Mouse (Mus musculus) cortical plate, adult 2 months (tissue): ENCODE measurements around the gene Cbx1. TPM values are rescaled to one million over a fixed set of nuclear protein-coding genes. Genes with fewer than 3 reads are reported as not detected.
A peak's percentile ranks its signal among the peaks of the same experiment; 100 is the strongest.

Experiments
- H3K27ac ChIP-seq: fragments of 200-500 bp; 2 replicates; pipeline ENCODE4 v1.5.1; 2012; ENCODE audit warnings: low read length, control low read depth, inconsistent platforms; ENCODE audit not compliant: insufficient read depth
- H3K4me1 ChIP-seq: fragments of 200-500 bp; 2 replicates; pipeline ENCODE4 v1.6.1; 2011; ENCODE audit warnings: low read length; ENCODE audit not compliant: control insufficient read depth, insufficient read depth
- H3K4me3 ChIP-seq: fragments of 200-500 bp; 2 replicates; pipeline ENCODE4 v1.5.1; 2011; ENCODE audit warnings: mild to moderate bottlenecking, low read length, control low read depth; ENCODE audit not compliant: insufficient read depth
- CTCF ChIP-seq: fragments of 200-500 bp; IDR thresholded peaks from 2 replicates; pipeline ENCODE4 v1.5.1; 2011; ENCODE audit warnings: mild to moderate bottlenecking, control low read depth, low read length; ENCODE audit not compliant: insufficient read depth; ENCODE audit errors: extremely low read depth
- POLR2A ChIP-seq: fragments of 200-500 bp; IDR thresholded peaks from 2 replicates; pipeline ENCODE4 v1.6.1; 2011; ENCODE audit warnings: mild to moderate bottlenecking, low read length, control low read depth; ENCODE audit not compliant: insufficient read depth; ENCODE audit errors: extremely low read depth
- polyA plus RNA-seq: library from polyadenylated mRNA; depleted of rRNA; stranded (reverse); fragments of >200 nt; gene quantifications from 2 replicates; pipeline ENCODE4 v1.2.3, GENCODE M21; 2012

Cbx1 gene
- polyA plus RNA-seq, 1 experiment, result 27.1 TPM

- Histone ChIP-seq H3K4me3 (peak overlapping the region; percentile 58), H3K27ac (peak overlapping the region; percentile 98), H3K4me1 (peaks cover 9% of the 10 kb centered on the region)
- peak; percentile 60 for TF ChIP-seq POLR2A
- TF ChIP-seq CTCF, result no peak
These were observed 35.2 kb downstream of the Cbx1 start for GRCm38 (mm10) chr11:96823880-96824782.

- Histone ChIP-seq H3K4me1 (peaks cover 8% of the 10 kb centered on the region), H3K27ac (peak overlapping the region; percentile 98), H3K4me3 (peak overlapping the region; percentile 58; the same call in 1 of the 2 replicates)
- TF ChIP-seq CTCF, result no peak
- TF ChIP-seq POLR2A, result no peak
These were observed 36.0 kb downstream of the Cbx1 start for GRCm38 (mm10) chr11:96824783-96825495.

- H3K4me3 ChIP-seq, result no peak overlapping the region; the same call in 1 of the 2 replicates
- TF ChIP-seq POLR2A (no peak), CTCF (no peak)
- peak overlapping the region; percentile 12; the same call in 1 of the 2 replicates for H3K27ac ChIP-seq
- H3K4me1 ChIP-seq, result peaks cover 8% of the 10 kb centered on the region
These were observed 37.6 kb downstream of the Cbx1 start for GRCm38 (mm10) chr11:96826481-96826880.

GRCm38 (mm10) chr11:96827062-96827581 is 38.2 kb downstream of the Cbx1 start:
- Histone ChIP-seq H3K27ac (no peak overlapping the region), H3K4me3 (no peak overlapping the region), H3K4me1 (peaks cover 8% of the 10 kb centered on the region)
- TF ChIP-seq POLR2A, result no peak
- TF ChIP-seq CTCF, result no peak

- Histone ChIP-seq H3K4me3 (no peak overlapping the region), H3K4me1 (peaks cover 8% of the 10 kb centered on the region), H3K27ac (no peak overlapping the region)
- TF ChIP-seq CTCF (no peak), POLR2A (no peak)
These were observed 39.0 kb downstream of the Cbx1 start for GRCm38 (mm10) chr11:96827917-96828316.

GRCm38 (mm10) chr11:96828881-96829280 is 40.0 kb downstream of the Cbx1 start:
- peak overlapping the region; percentile 68 for H3K4me3 ChIP-seq
- H3K4me1 ChIP-seq, result peaks cover 8% of the 10 kb centered on the region

GRCm38 (mm10) chr11:96829403-96829812 is 40.5 kb downstream of the Cbx1 start:
- Histone ChIP-seq H3K4me3 (peak overlapping the region; percentile 68), H3K4me1 (peaks cover 8% of the 10 kb centered on the region), H3K27ac (peak overlapping the region; percentile 82)
- TF ChIP-seq POLR2A, result peak; percentile 62; the same call in 1 of the 2 replicates
- no peak for TF ChIP-seq CTCF

More at GRCm38 (mm10) chr11:96828881-96829280, 40.0 kb downstream of the Cbx1 start:
- H3K27ac ChIP-seq, result no peak overlapping the region
- TF ChIP-seq CTCF (no peak), POLR2A (no peak)

GRCm38 (mm10) chr11:96829813-96830538 is 41.0 kb downstream of the Cbx1 start, which contains the start of gene Nfe2l1:
Gene Nfe2l1 (minus strand): TSS chr11:96829968.
- Histone ChIP-seq H3K4me3 (peak within 1 kb of the TSS; percentile 68), H3K4me1 (peaks cover 8% of the 10 kb centered on the region), H3K27ac (peak within 1 kb of the TSS; percentile 87)
- peak; percentile 64 for TF ChIP-seq POLR2A
- TF ChIP-seq CTCF, result no peak
